Mouse (Mus musculus): ENCODE data around the gene Clip4. TPM values are rescaled to one million over a fixed set of nuclear protein-coding genes. Genes with fewer than 3 reads are reported as not detected.

Clip4 gene
- total and polyA plus RNA-seq, 3 experiments = 0.23 TPM; not detected in 2

DNA sequence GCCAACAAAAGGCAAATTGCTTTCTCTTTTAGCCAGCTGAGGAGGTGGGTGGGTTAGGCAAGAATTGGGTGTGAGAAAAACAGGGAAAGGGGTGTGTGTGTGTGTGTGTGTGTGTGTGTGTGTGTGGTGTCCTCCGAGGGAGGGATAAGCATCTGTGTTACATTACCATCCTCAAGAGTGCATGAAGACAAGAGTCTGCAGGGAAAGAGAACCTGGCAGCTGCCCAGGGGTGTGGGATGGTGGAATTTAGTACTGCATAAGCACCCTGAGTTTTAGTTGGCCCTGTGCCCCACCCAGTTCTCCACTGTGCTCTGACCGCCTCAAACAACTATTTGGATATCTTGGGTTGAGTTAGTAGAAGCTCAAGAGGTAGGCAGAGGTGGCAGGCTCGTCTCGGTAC lies 12.7 kb downstream of the Clip4 start:
- H3K79me2 ChIP-seq (replicated peaks; ENCODE audit: control insufficient read depth, extremely low read depth, insufficient read depth, poor library complexity, severe bottlenecking) = no peaks in the 10 kb centered on the region
- dilution Hi-C loops (cut with MboI; ENCODE audit: extremely low pct_ligation_motif_present, extremely low pct_unique_long_range_greater_than_20kb, low sequenced_read_pairs) (no loop called here), in situ Hi-C loops (cut with MboI; ENCODE audit: low pct_ligation_motif_present, low pct_unique_long_range_greater_than_20kb, low sequenced_read_pairs) (no loop called here)

GRCm38 (mm10) chr17:71782242-71782698 lies 14.0 kb downstream of the Clip4 start:
- Histone ChIP-seq H3K4me3 (replicated peaks in 1 of 3; ENCODE audit: low read depth in 2 of 3, low read length in 2 of 3, poor library complexity in 1 of 3) (no peak overlapping the region), H3K27ac (ENCODE audit: insufficient read depth, low read depth) (no peak overlapping the region), H3K9ac (ENCODE audit: insufficient read depth, low read depth) (no peak overlapping the region), H3K79me2 (replicated peaks; ENCODE audit: control insufficient read depth, extremely low read depth, insufficient read depth, poor library complexity, severe bottlenecking) (no peaks in the 10 kb centered on the region), H3K36me3 (replicated peaks in 1 of 2; ENCODE audit: control insufficient read depth in 1 of 2, insufficient read depth in 1 of 2, low read length in 1 of 2) (no peaks in the 10 kb centered on the region), H3K9me3 (replicated peaks; ENCODE audit: low read length) (peaks cover 9% of the 10 kb centered on the region), H3K4me1 (ENCODE audit: control insufficient read depth in 1 of 2, insufficient read depth in 2 of 2) (no peaks in the 10 kb centered on the region), H3K27me3 (replicated peaks) (no peaks in the 10 kb centered on the region), H3K4me2 (ENCODE audit: insufficient read depth, low read depth, poor library complexity, severe bottlenecking) (no peak overlapping the region)
- no peak for DNase-seq (ENCODE audit: extremely low read depth)
- TF ChIP-seq KAT2A (IDR thresholded peaks at IDR 0.05; ENCODE audit: insufficient replicate concordance, low read length) (no peak), SMC3 (IDR thresholded peaks at IDR 0.05; ENCODE audit: low read depth, low read length) (no peak), JUN (IDR thresholded peaks at IDR 0.05; ENCODE audit: insufficient read depth, low read depth, low read length) (no peak), ETS1 (conservative IDR thresholded peaks at IDR 0.05; ENCODE audit: low read depth, low read length) (no peak), IRF4 (IDR thresholded peaks at IDR 0.05; ENCODE audit: low read depth, low read length) (no peak), ZMIZ1 (IDR thresholded peaks at IDR 0.05; ENCODE audit: low read depth, low read length) (no peak), ZC3H11A (IDR thresholded peaks at IDR 0.05; ENCODE audit: low read depth, low read length) (no peak), MYC (IDR thresholded peaks at IDR 0.05; ENCODE audit: low read depth, low read length) (no peak), JUND (conservative IDR thresholded peaks at IDR 0.05; ENCODE audit: low read depth, low read length) (no peak), HCFC1 (IDR thresholded peaks at IDR 0.05; ENCODE audit: low read depth, low read length) (no peak), PAX5 (IDR thresholded peaks at IDR 0.05; ENCODE audit: low read length) (no peak), MEF2A (IDR thresholded peaks at IDR 0.05; ENCODE audit: borderline replicate concordance, low read depth, low read length) (no peak), SIN3A (IDR thresholded peaks at IDR 0.05; ENCODE audit: low read length) (no peak), TBP (conservative IDR thresholded peaks at IDR 0.05; ENCODE audit: low read depth, low read length) (no peak), NELFE (IDR thresholded peaks at IDR 0.05; ENCODE audit: low read depth, low read length) (no peak)
- dilution Hi-C loops (cut with MboI; ENCODE audit: extremely low pct_ligation_motif_present, extremely low pct_unique_long_range_greater_than_20kb, low sequenced_read_pairs) (no loop called here), in situ Hi-C loops (cut with MboI; ENCODE audit: low pct_ligation_motif_present, low pct_unique_long_range_greater_than_20kb, low sequenced_read_pairs) (no loop called here)

More for the DNA sequence above, 12.7 kb downstream of the Clip4 start:
- Histone ChIP-seq H3K4me3 (replicated peaks in 1 of 3; ENCODE audit: low read depth in 2 of 3, low read length in 2 of 3, poor library complexity in 1 of 3) (no peak overlapping the region), H3K36me3 (replicated peaks in 1 of 2; ENCODE audit: control insufficient read depth in 1 of 2, insufficient read depth in 1 of 2, low read length in 1 of 2) (no peaks in the 10 kb centered on the region), H3K9me3 (replicated peaks; ENCODE audit: low read length) (peaks cover 9% of the 10 kb centered on the region), H3K4me2 (ENCODE audit: insufficient read depth, low read depth, poor library complexity, severe bottlenecking) (no peak overlapping the region), H3K27ac (ENCODE audit: insufficient read depth, low read depth) (no peak overlapping the region), H3K27me3 (replicated peaks) (no peaks in the 10 kb centered on the region), H3K9ac (ENCODE audit: insufficient read depth, low read depth) (no peak overlapping the region), H3K4me1 (ENCODE audit: control insufficient read depth in 1 of 2, insufficient read depth in 2 of 2) (no peaks in the 10 kb centered on the region)
- no peak for DNase-seq (ENCODE audit: extremely low read depth)
- TF ChIP-seq GABPA (IDR thresholded peaks at IDR 0.05; ENCODE audit: insufficient replicate concordance, low read depth, low read length) (no peak), HCFC1 (IDR thresholded peaks at IDR 0.05; ENCODE audit: low read depth, low read length) (no peak), BHLHE40 (IDR thresholded peaks at IDR 0.05; ENCODE audit: low read depth, low read length) (no peak), PAX5 (IDR thresholded peaks at IDR 0.05; ENCODE audit: low read length) (no peak)

Data from CH12.LX (cell line).